Mouse (Mus musculus) heart, postnatal 0 days (tissue): ENCODE data around the gene Etnk2.

Experiments used
- CTCF ChIP-seq: IDR thresholded peaks from 2 replicates; pipeline ENCODE4 v1.5.1; 2016; ENCODE audit warnings: antibody characterized with exemption, control low read depth, low read depth
- EP300 ChIP-seq: IDR thresholded peaks from 2 replicates; pipeline ENCODE4 v1.6.1; 2016; ENCODE audit warnings: antibody characterized with exemption, low read depth

DNA sequence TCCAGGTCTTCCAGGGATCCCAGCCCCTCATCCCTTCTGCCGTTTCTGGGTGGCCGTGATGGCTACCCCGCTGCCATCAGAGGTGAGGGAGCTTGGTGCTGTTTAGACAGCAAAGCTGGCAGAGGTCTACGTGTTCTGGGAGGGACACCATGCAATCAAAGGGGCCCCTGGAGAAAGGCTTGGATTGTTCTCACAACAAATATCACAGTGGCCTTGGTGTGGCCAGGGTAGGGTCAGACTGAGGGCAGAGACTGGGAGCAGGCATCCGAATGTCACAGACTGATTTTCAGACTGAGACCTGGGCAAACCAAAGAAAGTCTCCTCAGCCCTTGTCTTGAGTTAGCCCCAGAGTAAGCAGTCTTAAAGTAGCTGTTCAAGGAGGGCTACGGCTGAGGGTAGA lies 8.1 kb downstream of the Etnk2 start:
- TF ChIP-seq CTCF (no peak), EP300 (no peak)
